Mouse (Mus musculus) embryo, embryonic 11.5 days (tissue): ENCODE measurements around the gene Zfp609.
"Not testable (repeated sequence)": the region's sequence is repeated elsewhere in the genome, so short reads cannot be mapped to it uniquely, and the experiment has no call there.

Experiments used
- DNase-seq: peaks from one replicate; pipeline ENCODE4 v3.0.0-alpha.2; 2012; ENCODE audit warnings: low read depth, low spot score

Gene Zfp609

GRCm38 (mm10) chr9:65818402-65818801, 9.0 kb downstream of the Zfp609 start:
- no peak for DNase-seq

DNA sequence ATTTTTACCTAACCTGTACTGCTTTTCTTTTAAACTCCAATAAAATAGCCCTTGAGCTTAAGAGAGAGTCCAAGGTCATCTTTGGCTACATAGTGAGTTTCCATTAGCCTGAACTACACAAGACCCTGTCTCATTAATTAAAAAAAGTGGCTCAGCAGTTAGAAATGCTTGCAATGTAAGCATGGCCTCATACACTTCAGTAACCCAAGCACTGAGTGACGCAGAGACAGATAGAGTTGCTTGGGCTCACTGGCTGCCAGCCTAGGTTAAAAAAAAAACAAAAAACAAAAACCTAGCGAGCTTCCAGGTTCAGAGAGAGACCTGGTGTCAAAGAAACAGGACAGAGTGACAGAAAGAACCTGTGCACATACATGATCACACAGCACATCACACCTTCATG, 14.5 kb downstream of the Zfp609 start:
- DNase-seq, result no peak

GRCm38 (mm10) chr9:65811784-65812183, 15.6 kb downstream of the Zfp609 start:
- no peak for DNase-seq

DNA sequence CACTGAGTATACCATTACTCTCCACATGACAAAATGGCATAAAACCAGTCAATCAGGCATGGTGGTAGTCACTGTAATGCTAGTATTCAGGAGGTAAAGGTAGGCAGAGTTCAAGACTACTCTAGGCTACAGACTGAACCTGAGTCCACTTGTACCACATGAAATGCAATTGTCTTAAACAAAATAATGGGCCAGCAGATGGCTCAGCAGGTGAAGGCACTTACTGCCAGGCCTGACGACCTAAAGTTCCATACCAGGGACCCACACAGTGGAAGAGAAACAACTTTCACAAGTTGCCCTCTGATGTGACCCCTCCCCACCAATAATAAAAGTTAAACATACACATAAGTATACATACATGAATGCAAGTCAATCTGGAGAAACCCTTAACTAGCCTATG, 19.5 kb downstream of the Zfp609 start:
- DNase-seq, result no peak

DNA sequence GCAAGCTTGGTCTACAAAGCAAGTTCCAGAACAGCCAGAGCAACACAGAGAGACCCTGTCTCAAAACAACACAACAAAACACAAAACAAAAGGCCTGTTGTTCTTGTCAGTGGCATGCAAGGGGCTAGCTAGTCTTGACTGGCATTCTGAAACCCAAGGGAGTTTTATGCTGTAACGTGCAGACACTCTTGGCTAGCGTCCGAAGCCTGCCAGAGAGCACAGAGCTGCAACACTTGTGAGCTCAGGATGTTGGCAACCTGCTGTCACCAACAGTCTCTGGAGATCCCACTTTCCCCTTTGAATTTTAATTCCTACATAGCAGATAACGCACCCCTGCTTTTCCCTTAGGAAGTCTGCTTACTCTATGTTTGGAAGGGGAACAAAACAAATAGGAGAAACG, 20.1 kb downstream of the Zfp609 start:
- DNase-seq, result no peak

GRCm38 (mm10) chr9:65799770-65800169, 27.6 kb downstream of the Zfp609 start:
- DNase-seq, result no peak

GRCm38 (mm10) chr9:65795651-65796050, 31.7 kb downstream of the Zfp609 start:
- no peak for DNase-seq

DNA sequence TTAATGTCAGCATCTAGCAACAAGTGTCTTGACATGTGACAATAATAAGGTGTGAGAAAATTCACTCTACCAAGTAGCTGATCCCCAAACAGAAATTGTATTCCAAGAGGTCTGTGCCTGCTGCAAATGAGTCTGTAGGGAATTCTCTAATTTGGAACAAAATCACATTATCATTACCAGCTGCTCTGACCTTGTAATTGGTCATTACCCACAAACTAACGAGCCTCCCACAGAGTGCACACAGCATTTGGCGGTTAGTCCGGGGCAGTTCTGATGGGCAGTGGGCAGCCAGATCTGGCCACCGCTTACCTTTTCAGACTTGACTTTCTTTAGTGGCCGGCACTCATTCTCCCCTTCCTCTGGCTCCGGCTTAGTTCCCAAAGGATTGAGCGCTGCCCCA, 33.1 kb downstream of the Zfp609 start:
- no peak for DNase-seq

GRCm38 (mm10) chr9:65793506-65793905, 33.9 kb downstream of the Zfp609 start:
- no peak for DNase-seq

DNA sequence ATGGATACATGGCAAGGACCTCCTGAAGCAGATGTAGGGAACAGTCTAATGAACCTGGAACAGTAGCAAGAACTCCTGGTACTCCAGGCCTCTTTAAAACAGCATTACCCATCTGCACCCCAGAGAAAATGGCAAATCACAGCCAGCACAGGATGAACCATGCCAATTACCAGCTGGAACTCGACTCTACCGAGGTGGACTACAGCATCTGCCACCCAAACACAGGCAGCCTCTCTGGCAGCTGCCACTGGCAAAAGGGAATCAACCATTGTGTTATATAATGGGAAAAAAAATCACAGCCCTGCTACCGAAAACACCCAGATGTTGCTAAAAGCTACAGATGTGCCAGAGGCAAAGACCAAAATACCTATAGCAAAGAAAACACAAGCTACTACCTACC, 34.3 kb downstream of the Zfp609 start:
- DNase-seq, result no peak

GRCm38 (mm10) chr9:65791846-65792245, 35.5 kb downstream of the Zfp609 start:
- DNase-seq, result no peak

DNA sequence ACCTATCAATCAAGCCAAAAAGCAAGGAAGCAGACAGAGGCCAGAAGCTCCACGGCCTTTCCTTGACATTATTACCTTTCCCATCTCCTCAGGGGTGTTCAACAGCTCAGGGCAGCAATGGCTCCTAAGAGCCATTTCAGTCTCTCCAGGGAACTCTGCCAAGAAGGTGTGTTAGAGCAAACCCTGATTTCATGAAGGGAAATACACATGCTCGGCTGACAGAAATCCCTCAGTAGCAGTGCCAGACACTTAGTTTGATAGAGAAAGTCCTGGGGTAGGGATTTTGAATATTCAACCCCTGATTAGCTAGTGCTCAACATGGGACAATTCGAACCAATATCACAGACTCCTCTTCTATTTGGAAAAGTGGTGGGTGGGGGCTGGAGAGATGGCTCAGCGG, 36.3 kb downstream of the Zfp609 start:
- no peak for DNase-seq

DNA sequence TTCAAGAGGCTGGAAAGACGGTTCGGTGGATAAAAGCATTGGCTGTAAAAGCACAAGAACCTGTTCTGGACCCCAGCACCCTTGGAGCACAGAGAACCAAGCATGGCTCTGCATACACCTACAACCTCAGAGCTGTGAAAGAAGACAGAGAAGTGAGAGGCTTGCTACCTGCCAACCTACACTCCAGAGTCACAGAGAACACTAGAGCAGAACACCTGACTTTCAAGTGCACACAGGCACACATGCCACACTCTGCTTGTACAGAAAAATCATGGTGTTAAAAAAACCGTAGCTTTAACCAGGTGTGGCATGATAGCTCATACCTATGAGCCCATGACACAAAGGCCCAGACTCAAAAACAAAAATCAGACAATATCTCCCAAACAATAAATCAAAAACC, 37.6 kb downstream of the Zfp609 start:
- no peak for DNase-seq

GRCm38 (mm10) chr9:65788556-65788955, 38.8 kb downstream of the Zfp609 start:
- no peak for DNase-seq

- no peak for DNase-seq
These were observed 39.5 kb downstream of the Zfp609 start for GRCm38 (mm10) chr9:65787829-65788344.

DNA sequence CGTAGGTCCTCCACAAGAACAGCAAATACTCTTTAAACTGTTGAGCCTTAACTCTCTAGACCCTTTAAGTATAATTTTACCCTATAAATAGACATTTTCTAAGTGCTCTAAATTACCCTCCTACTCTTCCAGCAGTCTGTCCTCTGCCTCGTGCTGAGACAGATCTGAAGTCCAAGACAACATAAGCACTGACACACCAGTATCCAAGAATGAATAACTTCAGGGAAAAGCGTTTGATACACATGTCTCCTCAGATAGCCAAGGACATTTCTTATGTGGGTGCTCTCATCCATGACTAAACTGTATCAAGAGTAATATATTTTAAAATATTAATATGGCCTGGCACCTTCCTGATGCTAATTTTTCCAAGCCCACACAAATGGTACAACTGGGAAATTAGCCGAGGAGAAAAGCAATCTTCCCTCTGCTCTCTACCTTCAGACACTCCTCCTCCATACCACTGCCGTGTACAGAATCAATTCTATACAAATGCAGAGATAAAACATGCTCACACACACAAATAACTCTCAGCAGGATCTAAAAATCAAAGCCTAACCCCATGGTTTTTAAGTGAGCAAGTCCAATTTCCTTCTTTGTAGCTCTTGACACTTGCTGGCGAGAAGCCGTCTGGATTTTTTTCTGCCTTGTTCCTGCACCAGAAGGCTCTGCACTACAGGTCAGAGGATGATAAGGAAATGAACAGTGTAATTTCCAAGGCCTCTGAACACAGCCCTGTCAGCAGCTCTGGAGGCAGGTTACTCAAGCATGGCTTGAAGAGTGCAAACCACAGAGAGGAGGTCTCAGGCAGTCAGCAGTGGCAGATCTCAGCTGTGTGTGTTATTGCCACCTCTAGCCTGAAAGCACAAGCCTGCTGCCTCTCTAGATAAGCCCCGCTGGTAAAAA, 40.2 kb downstream of the Zfp609 start:
- DNase-seq, result no peak

DNA sequence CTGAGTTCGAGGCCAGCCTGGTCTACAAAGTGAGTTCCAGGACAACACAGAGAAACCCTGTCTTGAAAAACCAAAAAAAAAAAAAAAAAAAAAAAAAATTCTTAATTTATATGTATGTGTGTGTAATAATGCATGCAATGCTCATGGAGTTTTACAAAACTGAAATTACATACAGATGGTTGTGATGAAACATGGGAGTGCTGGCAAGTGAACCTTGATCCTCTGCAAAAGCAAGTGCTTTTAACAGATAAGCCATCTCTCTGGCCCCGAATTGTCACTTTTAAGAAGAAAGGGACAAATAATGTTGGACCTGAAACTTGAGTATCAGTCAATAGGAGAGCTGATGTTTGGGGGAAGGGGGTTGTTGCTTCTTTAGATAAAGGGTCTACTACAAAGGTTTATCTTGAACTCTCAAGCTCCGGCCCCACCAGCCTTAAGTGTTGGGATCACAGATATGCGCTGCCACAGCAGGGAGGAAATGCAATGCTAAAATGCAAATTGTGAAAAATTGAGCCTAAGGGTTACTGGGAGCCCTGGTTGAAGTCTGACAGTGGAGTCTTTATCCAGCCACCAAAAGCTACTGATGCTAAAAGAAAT, 41.5 kb downstream of the Zfp609 start:
- no peak for DNase-seq

DNA sequence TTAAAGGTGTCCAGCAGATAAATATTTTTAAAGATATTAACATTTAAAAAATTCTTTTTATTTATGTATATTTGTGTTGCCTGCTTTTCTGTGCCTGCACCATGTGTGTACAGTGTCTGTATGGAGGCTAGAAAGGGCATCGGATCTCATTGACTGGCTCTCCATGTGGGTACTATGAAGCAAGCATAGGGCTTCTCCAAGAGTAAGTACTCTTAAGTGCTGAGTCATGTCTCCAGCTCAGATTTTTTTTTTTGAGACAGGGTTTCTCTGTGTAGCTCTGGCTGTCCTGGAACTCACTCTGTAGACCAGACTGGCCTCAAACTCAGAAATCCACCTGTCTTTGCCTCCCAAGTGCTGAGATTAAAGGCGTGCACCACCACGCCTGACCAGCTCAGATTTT, 47.7 kb downstream of the Zfp609 start:
- not testable (repeated sequence) for DNase-seq

DNA sequence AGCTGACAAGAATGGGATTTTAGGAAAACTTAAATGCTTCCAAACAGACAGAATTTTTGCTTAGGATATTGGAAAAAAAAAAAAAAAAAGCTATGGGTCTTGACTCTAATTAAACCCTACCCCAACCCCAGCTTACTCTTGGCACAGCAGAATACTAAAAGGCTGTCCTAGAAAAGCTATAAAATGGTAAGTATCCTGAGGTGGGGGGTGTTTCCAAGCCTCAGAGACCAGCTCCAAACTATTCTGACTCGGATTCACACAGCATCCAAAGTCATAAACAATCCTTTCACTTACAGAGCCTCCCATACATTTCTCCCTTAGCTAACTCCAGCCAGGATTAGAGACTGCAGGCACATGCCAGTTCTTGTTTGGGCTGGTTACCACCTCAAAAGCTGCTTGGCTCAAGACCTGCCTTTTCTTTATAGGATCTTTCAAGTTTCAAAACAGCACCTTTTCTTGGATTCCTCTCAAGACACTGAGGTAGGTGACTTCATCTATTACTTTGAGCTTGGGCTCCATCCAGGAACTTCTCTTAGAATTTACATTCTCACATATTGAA, 50.4 kb downstream of the Zfp609 start:
- DNase-seq, result no peak

GRCm38 (mm10) chr9:65776137-65776872, 51.1 kb downstream of the Zfp609 start:
- DNase-seq, result no peak

DNA sequence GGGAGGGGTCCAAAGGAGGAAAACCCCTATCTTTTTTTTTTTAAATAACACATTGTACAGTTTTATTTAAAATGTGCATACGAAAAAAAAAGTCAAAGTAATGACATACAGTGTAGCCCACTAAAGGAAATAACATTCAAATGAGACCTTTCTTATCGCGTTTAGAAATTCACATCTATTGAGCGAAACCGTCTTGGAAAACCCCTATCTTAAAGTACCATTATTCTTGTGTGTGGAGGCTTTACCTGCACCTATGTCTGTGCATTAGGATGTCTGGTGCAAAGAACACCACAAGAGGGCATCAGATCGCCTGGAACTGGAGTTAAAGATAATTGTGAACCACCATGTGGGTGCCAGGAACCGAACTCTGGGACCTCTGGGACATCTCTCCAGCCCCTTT, 53.6 kb downstream of the Zfp609 start:
- DNase-seq, result no peak
